Mouse (Mus musculus) intestine, embryonic 16.5 days (tissue): ENCODE measurements around the gene Slc22a4. TPM values are rescaled to one million over a fixed set of nuclear protein-coding genes. Genes with fewer than 3 reads are reported as not detected.

Experiments used
- ATAC-seq: fragments of 200-750 bp; cut with Nextera tagmentation; 2 replicates; pipeline ENCODE4 v1.8.0; 2017; ENCODE audit warnings: moderate TSS enrichment, moderate library complexity
- H3K27ac ChIP-seq: fragments of 300-500 bp; sonication (generic); 2 replicates; pipeline ENCODE4 v1.5.1; 2014; ENCODE audit warnings: mild to moderate bottlenecking, low read length
- H3K27me3 ChIP-seq: fragments of 300-500 bp; sonication (generic); replicated peaks from 2 replicates; pipeline ENCODE4 v1.6.1; 2014; ENCODE audit warnings: low read length, control low read depth, mixed read lengths; ENCODE audit not compliant: control insufficient read depth, insufficient read depth
- H3K36me3 ChIP-seq: fragments of 300-500 bp; sonication (generic); 2 replicates; pipeline ENCODE4 v1.6.1; 2014; ENCODE audit warnings: low read length, control low read depth; ENCODE audit not compliant: control insufficient read depth, insufficient read depth
- H3K4me1 ChIP-seq: fragments of 300-500 bp; sonication (generic); 2 replicates; pipeline ENCODE4 v1.6.1; 2014; ENCODE audit warnings: low read length, control low read depth, mixed read lengths; ENCODE audit not compliant: control insufficient read depth, insufficient read depth
- H3K4me2 ChIP-seq: fragments of 300-500 bp; sonication (generic); 2 replicates; pipeline ENCODE4 v1.6.1; 2014; ENCODE audit warnings: low read depth, low read length, control low read depth
- H3K4me3 ChIP-seq: fragments of 300-500 bp; sonication (generic); 2 replicates; pipeline ENCODE4 v1.5.1; 2014; ENCODE audit warnings: mild to moderate bottlenecking, low read length
- H3K9ac ChIP-seq: fragments of 300-500 bp; sonication (generic); 2 replicates; pipeline ENCODE4 v1.6.1; 2014; ENCODE audit warnings: low read depth, low read length
- H3K9me3 ChIP-seq: fragments of 300-500 bp; sonication (generic); 2 replicates; pipeline ENCODE4 v1.6.1; 2016; ENCODE audit warnings: low read length, control low read depth; ENCODE audit not compliant: control insufficient read depth
- WGBS: fragments of 180-500 bp; shearing (Covaris S2); extraction: QIAGEN DNeasy Blood & Tissue Kit; methylation state at CpG from one replicate; pipeline ENCODE4 v1.1.7; 2014; 5-methylcytosine and 5-hydroxymethylcytosine counted together
- polyA plus RNA-seq: library from polyadenylated mRNA; unstranded; fragments of >200 nt; fragmentation: Nextera tagmentation; extraction: Ambion mirVana; gene quantifications from 2 replicates; pipeline ENCODE4 v1.2.1, GENCODE M21; 2015

Gene Slc22a4
- 0.87 and 1.4 TPM in 2 replicates for polyA plus RNA-seq

- H3K27ac ChIP-seq = no peak within 1 kb of the TSS
- H3K36me3 ChIP-seq = no peaks in the 10 kb centered on the region
- H3K4me3 ChIP-seq = peak within 1 kb of the TSS; percentile 61
- H3K27me3 ChIP-seq = peaks cover 7% of the 10 kb centered on the region; the same call in 1 of the 2 replicates
- peak; percentile 91 for ATAC-seq
- peak within 1 kb of the TSS; percentile 77 for H3K9ac ChIP-seq
- 5% methylated on average over 61 of the region's 61 CpGs for WGBS
- 0 out of 2 replicates have a peak, but pooled peaks cover 4% of the 10 kb centered on the region for H3K4me1 ChIP-seq
- H3K9me3 ChIP-seq = no peaks in the 10 kb centered on the region
- peak within 1 kb of the TSS; percentile 99 for H3K4me2 ChIP-seq
Observed at GRCm38 (mm10) chr11:54028044-54028951, at the start of gene Slc22a4. Gene Slc22a4, minus strand, starts transcription at chr11:54028090.

- Histone ChIP-seq H3K36me3 (no peaks in the 10 kb centered on the region), H3K9me3 (no peaks in the 10 kb centered on the region), H3K27ac (no peak overlapping the region), H3K27me3 (no peaks in the 10 kb centered on the region), H3K4me2 (no peak overlapping the region), H3K9ac (no peak overlapping the region), H3K4me1 (peaks cover 7% of the 10 kb centered on the region), H3K4me3 (no peak overlapping the region)
- WGBS = 79% methylated on average over 1 of the region's 1 CpGs
- no peak for ATAC-seq
Observed at GRCm38 (mm10) chr11:54076101-54076500, 48.2 kb upstream of the Slc22a4 start.

- Histone ChIP-seq H3K36me3 (no peaks in the 10 kb centered on the region), H3K4me1 (peaks cover 5% of the 10 kb centered on the region), H3K4me2 (no peak overlapping the region), H3K4me3 (no peak overlapping the region), H3K9ac (no peak overlapping the region), H3K9me3 (no peaks in the 10 kb centered on the region), H3K27ac (no peak overlapping the region), H3K27me3 (no peaks in the 10 kb centered on the region)
- no peak for ATAC-seq
- WGBS = 86% methylated on average over 6 of the region's 6 CpGs
Observed at GRCm38 (mm10) chr11:54075353-54075752, 47.5 kb upstream of the Slc22a4 start.

DNA sequence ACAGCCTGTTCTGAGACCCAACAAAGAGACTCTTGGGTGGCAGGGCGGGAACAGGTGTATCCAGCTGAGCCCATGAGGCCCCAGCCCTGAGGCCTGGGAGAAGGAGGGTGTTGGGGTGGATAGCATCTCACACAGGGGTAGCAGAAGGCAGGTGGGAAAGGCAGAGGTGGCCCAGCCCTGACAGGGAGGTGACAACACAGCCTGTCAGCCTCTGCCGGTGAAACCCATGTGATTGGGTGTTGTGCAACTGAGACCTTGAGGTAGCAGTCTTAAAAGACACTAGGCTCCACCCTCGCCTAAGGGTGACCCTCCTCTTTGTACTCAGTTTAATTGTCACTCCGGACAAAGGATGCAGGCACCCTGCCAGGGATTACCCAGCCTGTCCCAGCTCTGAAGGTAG is 45.4 kb upstream of the Slc22a4 start:
- no peak overlapping the region for H3K27ac ChIP-seq
- WGBS = 41% methylated on average over 4 of the region's 4 CpGs

DNA sequence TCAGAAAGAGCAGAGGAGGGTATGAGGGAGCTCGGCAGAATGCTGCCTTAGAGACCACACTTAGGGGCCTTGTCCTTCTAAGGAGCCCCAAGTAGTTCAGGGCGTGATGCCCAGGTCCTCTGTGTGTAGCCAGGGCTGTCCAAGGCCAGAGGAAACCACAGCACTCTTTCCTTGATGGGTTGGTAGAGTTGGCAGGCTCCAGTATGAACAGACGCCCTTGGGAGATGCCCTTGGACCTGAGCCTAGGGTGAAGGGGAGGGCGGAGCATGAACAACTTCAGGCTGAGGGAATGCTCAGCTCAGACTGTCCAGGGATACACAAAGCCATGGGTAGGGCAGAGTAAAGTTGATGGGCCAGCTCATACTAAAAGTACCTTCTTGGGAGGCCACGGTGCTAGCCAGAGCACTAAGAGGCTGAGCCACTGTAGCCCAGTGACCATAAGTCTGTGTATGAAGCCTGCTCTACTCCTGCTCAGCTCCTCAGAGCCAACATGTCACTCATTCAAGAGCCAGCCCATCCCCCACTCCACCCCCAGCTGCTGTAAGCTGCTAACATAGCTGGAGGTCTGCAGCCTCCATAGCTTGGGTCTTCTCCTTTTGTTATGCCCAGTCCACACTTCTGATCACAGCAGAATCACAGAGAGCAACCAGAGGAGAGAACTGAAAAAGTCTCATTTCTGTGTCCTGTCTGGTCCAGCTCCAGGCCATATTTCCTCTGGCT is 44.0 kb upstream of the Slc22a4 start:
- WGBS = 91% methylated on average over 5 of the region's 5 CpGs

More for the DNA sequence above, 45.4 kb upstream of the Slc22a4 start:
- no peak overlapping the region for H3K9ac ChIP-seq
- H3K4me1 ChIP-seq = peaks cover 8% of the 10 kb centered on the region
- H3K4me2 ChIP-seq = no peak overlapping the region
- H3K4me3 ChIP-seq = no peak overlapping the region
- H3K27me3 ChIP-seq = no peaks in the 10 kb centered on the region
- no peaks in the 10 kb centered on the region for H3K36me3 ChIP-seq
- no peaks in the 10 kb centered on the region for H3K9me3 ChIP-seq
- peak; percentile 62 for ATAC-seq

GRCm38 (mm10) chr11:54068520-54069371 is 40.9 kb upstream of the Slc22a4 start, which contains the start of gene Pdlim4:
Gene Pdlim4, minus strand, starts transcription at chr11:54069014.
- Histone ChIP-seq H3K9ac (peak within 1 kb of the TSS; percentile 79), H3K9me3 (no peaks in the 10 kb centered on the region), H3K27me3 (no peaks in the 10 kb centered on the region), H3K27ac (peak within 1 kb of the TSS; percentile 2; the same call in 1 of the 2 replicates), H3K36me3 (no peaks in the 10 kb centered on the region), H3K4me1 (peaks cover 19% of the 10 kb centered on the region), H3K4me2 (peak within 1 kb of the TSS; percentile 79), H3K4me3 (peak within 1 kb of the TSS; percentile 63)
- ATAC-seq = peak; percentile 34
- WGBS = 4% methylated on average over 51 of the region's 61 CpGs

More for the DNA sequence above, 44.0 kb upstream of the Slc22a4 start:
- Histone ChIP-seq H3K27ac (no peak overlapping the region), H3K4me2 (no peak overlapping the region), H3K9me3 (no peaks in the 10 kb centered on the region), H3K9ac (no peak overlapping the region), H3K36me3 (no peaks in the 10 kb centered on the region), H3K27me3 (no peaks in the 10 kb centered on the region), H3K4me1 (peaks cover 13% of the 10 kb centered on the region), H3K4me3 (no peak overlapping the region)
- ATAC-seq = no peak

- no peaks in the 10 kb centered on the region for H3K36me3 ChIP-seq
- H3K9me3 ChIP-seq = no peaks in the 10 kb centered on the region
- H3K9ac ChIP-seq = peak overlapping the region; percentile 79
- H3K27me3 ChIP-seq = no peaks in the 10 kb centered on the region
- H3K4me1 ChIP-seq = peaks cover 24% of the 10 kb centered on the region
- H3K4me3 ChIP-seq = peak overlapping the region; percentile 63
- peak overlapping the region; percentile 79 for H3K4me2 ChIP-seq
- peak; percentile 36; the same call in 1 of the 2 replicates for ATAC-seq
- H3K27ac ChIP-seq = peak overlapping the region; percentile 2; the same call in 1 of the 2 replicates
- WGBS = 28% methylated on average over 4 of the region's 4 CpGs
Observed at GRCm38 (mm10) chr11:54067996-54068519, 40.2 kb upstream of the Slc22a4 start.

DNA sequence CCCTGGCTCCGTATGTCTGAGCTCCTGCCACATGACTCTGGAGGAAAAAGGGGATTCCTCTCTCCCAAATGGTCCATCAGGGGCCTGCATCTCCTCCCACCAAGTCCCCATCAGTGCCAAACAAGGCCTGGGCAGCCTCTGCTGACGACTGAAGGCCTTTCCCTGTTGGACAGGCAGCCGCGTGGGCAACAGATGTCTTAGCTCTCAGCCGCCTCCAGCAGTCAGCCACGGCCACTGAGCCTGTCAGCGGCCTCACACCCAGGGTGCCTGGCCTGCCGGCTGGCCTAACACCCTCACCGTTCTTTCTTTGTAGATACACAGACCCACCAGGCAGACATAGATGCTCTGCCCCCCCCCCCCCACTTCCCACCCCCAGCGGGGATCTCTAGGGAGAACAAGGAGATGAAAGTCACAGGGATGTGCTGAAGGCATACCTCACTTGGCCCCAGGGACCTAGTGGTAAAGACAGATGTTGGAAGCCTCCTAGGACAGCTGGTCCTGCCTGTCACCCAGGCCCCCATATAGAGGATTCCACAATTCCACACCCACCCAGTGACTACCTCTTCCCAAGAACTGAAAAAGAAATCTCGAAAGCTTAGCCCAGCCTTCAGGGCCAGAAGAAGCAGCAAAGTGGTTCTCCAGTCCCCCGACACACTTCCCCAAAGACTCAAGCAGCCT is 39.6 kb upstream of the Slc22a4 start:
- WGBS = 30% methylated on average over 12 of the region's 12 CpGs
- Histone ChIP-seq H3K9ac (peak overlapping the region; percentile 79), H3K36me3 (no peaks in the 10 kb centered on the region), H3K4me3 (peak overlapping the region; percentile 63), H3K4me1 (peaks cover 27% of the 10 kb centered on the region), H3K4me2 (peak overlapping the region; percentile 79), H3K9me3 (no peaks in the 10 kb centered on the region), H3K27me3 (no peaks in the 10 kb centered on the region), H3K27ac (peak overlapping the region; percentile 47)
- no peak for ATAC-seq
